Mouse (Mus musculus) CH12F3 (cell line): ENCODE measurements around the gene 1700001C19Rik.

Experiments used
- in situ Hi-C: fragments of 300-500 bp; cut with MboI; formaldehyde crosslinking; loops from 2 replicates; pipeline ENCODE4 v1.14.3; 2020; ENCODE audit warnings: low sequenced_read_pairs

The 1700001C19Rik gene

GRCm38 (mm10) chr17:47462728-47463388 is 25.7 kb upstream of the 1700001C19Rik start:
- in situ Hi-C loops, result no loop called here

- in situ Hi-C loops, result no loop called here
Observed at GRCm38 (mm10) chr17:47462209-47462608, 25.0 kb upstream of the 1700001C19Rik start.

- in situ Hi-C loops, result no loop called here
Observed at GRCm38 (mm10) chr17:47461688-47462087, 24.5 kb upstream of the 1700001C19Rik start.

GRCm38 (mm10) chr17:47459341-47459919 is 22.3 kb upstream of the 1700001C19Rik start:
- in situ Hi-C loops, result no loop called here

- in situ Hi-C loops, result no loop called here
Observed at GRCm38 (mm10) chr17:47458936-47459335, 21.8 kb upstream of the 1700001C19Rik start.

GRCm38 (mm10) chr17:47458310-47458709 is 21.1 kb upstream of the 1700001C19Rik start:
- in situ Hi-C loops, result no loop called here

- in situ Hi-C loops, result no loop called here
Observed at GRCm38 (mm10) chr17:47454675-47455074, 17.5 kb upstream of the 1700001C19Rik start.

- in situ Hi-C loops, result no loop called here
Observed at GRCm38 (mm10) chr17:47452886-47453285, 15.7 kb upstream of the 1700001C19Rik start.

GRCm38 (mm10) chr17:47450880-47451565 is 13.8 kb upstream of the 1700001C19Rik start:
- in situ Hi-C loops, result no loop called here

GRCm38 (mm10) chr17:47450239-47450638 is 13.1 kb upstream of the 1700001C19Rik start:
- in situ Hi-C loops, result no loop called here

- in situ Hi-C loops, result no loop called here
Observed at GRCm38 (mm10) chr17:47449432-47449831, 12.3 kb upstream of the 1700001C19Rik start.

- in situ Hi-C loops, result no loop called here
Observed at GRCm38 (mm10) chr17:47448523-47449372, 11.6 kb upstream of the 1700001C19Rik start.

- in situ Hi-C loops, result no loop called here
Observed at GRCm38 (mm10) chr17:47446561-47446960, 9.4 kb upstream of the 1700001C19Rik start.

GRCm38 (mm10) chr17:47446025-47446424 is 8.8 kb upstream of the 1700001C19Rik start:
- in situ Hi-C loops, result no loop called here

- in situ Hi-C loops, result no loop called here
Observed at GRCm38 (mm10) chr17:47445518-47445917, 8.3 kb upstream of the 1700001C19Rik start.

GRCm38 (mm10) chr17:47444113-47444512 is 6.9 kb upstream of the 1700001C19Rik start:
- in situ Hi-C loops, result no loop called here

- in situ Hi-C loops, result no loop called here
Observed at GRCm38 (mm10) chr17:47442271-47442670, 5.1 kb upstream of the 1700001C19Rik start.

GRCm38 (mm10) chr17:47441296-47442051 is 4.3 kb upstream of the 1700001C19Rik start:
- in situ Hi-C loops, result no loop called here

- in situ Hi-C loops, result no loop called here
Observed at GRCm38 (mm10) chr17:47440359-47440890, 3.2 kb upstream of the 1700001C19Rik start.

GRCm38 (mm10) chr17:47439396-47440028 is 2.3 kb upstream of the 1700001C19Rik start:
- in situ Hi-C loops, result no loop called here
